Mouse (Mus musculus): Measurements from ENCODE around the gene Vmn1r91. TPM values are rescaled to one million over a fixed set of nuclear protein-coding genes. Genes with fewer than 3 reads are reported as not detected.

The Vmn1r91 gene
- not detected for total RNA-seq (2023)

GRCm38 (mm10) chr7:20099380-20099779 is at the start of gene Vmn1r91:
Gene Vmn1r91, plus strand, starts transcription at chr7:20099680.

DNA sequence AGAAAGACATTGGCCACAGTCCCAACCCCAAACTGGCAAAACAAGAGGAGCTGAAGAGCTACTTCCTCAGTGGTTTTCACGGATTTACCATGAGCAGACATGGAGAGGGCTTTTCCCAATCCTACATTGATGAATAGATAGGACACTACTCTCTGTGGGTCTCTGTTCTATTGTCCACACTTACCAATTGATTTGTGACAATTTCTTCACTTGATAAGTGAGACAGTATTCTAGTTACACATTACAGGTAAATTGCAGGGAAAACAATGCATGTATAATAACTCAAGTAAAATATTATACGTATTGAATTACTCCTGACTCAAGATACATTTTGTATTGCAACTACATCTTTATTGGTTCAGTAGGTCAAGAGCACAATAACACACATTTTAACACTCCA is 23.0 kb downstream of the Vmn1r91 start, which contains the start of gene Gm16442:
Gm16442 (minus strand) TSS at position 101 of the 400 bp plus-strand sequence.

DNA sequence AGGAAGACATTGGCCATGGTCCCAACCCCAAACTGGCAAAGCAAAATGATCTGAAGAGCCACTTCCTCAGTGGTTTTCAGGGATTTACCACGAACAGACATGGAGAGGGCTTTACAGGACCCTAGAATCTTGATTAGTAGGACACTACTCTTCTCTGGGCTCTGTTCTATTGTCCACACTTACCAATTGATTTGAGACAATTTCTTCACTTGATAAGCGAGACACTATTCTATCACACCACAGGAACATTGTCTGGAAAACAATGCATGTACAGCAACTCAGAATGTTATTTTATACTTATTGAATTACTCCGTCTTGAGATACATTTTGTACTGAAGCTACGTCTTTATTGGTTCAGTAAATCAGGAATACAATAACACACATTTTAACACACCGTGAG is 39.5 kb downstream of the Vmn1r91 start, which contains the start of gene Vmn1r93:
Vmn1r93 (minus strand) TSS at position 101 of the 400 bp plus-strand sequence.

Other genes with a start within 250 kb of the Vmn1r91 start
- not detected for gene Gm19345, start 247.7 kb upstream of the Vmn1r91 start, total RNA-seq (2023)
- gene Ceacam16, start 238.4 kb upstream of the Vmn1r91 start, total RNA-seq (2023): 1.6 TPM
- not detected for gene Ceacam19, start 211.7 kb upstream of the Vmn1r91 start, total RNA-seq (2023)
- 120 TPM for gene Pvr, start 178.5 kb upstream of the Vmn1r91 start, total RNA-seq (2023)
- gene Igsf23, start 148.9 kb upstream of the Vmn1r91 start, total RNA-seq (2023): 11.8 TPM
- gene Ceacam20, start 134.3 kb upstream of the Vmn1r91 start, total RNA-seq (2023): not detected
- gene Nlrp9b, start 108.2 kb upstream of the Vmn1r91 start, total RNA-seq (2023): not detected
- gene Gm16442, start 22.9 kb downstream of the Vmn1r91 start, total RNA-seq (2023): not detected
- not detected for gene Vmn1r93, start 39.4 kb downstream of the Vmn1r91 start, total RNA-seq (2023)
- not detected for gene Vmn1r94, start 68.7 kb downstream of the Vmn1r91 start, total RNA-seq (2023)
- not detected for gene Vmn1r95, start 94.0 kb downstream of the Vmn1r91 start, total RNA-seq (2023)
- gene Gm6164, start 105.9 kb downstream of the Vmn1r91 start, total RNA-seq (2023): not detected
- not detected for gene Gm4498, start 134.1 kb downstream of the Vmn1r91 start, total RNA-seq (2023)
- not detected for gene Gm5890, start 163.2 kb downstream of the Vmn1r91 start, total RNA-seq (2023)
- gene Gm4133, start 234.4 kb downstream of the Vmn1r91 start, total RNA-seq (2023): not detected